Mouse (Mus musculus): ENCODE measurements around the gene Vamp2. TPM values are rescaled to one million over a fixed set of nuclear protein-coding genes. Genes with fewer than 3 reads are reported as not detected.

The Vamp2 gene
- polyA plus RNA-seq, 1 experiment: 51.8 TPM

DNA sequence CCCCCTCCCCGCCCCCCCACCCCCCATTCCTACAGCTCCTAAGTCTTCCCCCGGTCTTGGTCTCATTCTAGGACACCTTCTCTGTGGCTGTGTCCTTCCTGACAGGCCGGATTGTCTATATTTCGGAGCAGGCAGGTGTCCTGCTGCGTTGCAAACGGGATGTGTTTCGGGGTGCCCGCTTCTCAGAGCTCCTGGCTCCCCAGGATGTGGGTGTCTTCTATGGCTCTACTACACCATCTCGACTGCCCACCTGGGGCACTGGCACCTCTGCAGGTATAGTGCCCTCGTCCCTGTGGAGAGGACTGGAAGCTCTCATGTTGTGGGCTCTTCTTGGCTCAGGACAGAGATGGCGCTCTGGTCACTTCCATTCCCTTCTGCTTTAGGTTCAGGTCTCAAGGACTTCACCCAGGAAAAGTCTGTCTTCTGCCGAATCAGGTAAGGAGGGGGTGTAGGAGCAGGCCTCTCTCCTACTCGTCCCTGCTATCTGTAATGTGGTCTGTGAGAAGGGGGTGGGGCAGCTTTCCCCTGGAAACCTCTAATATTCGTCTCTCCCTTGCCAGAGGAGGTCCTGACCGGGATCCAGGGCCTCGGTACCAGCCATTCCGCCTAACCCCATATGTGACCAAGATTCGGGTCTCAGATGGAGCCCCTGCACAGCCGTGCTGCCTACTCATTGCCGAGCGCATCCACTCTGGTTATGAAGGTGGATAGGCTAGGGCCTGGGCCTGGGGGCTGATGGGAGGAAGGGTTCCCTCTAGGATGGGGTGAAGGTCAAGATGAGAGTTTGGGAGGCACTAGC is 13.5 kb downstream of the Vamp2 start:
- H3K27me3 ChIP-seq (ENCODE audit: control insufficient read depth, insufficient read depth, insufficient read length): no peaks in the 10 kb centered on the region
- peak overlapping the region; percentile 30 for H3K4me2 ChIP-seq (ENCODE audit: low read depth)
- no peak overlapping the region for H3ac ChIP-seq (ENCODE audit: control insufficient read depth, insufficient read length)
- no peak overlapping the region for H3K4me3 ChIP-seq
- TF ChIP-seq MYOG (IDR thresholded peaks at IDR 0.05; ENCODE audit: control insufficient read depth in 1 of 3, insufficient read depth in 1 of 3, insufficient read length in 2 of 3, low read depth in 2 of 3) (no peak), E2F4 (IDR thresholded peaks at IDR 0.05; ENCODE audit: insufficient read depth) (no peak), TCF12 (IDR thresholded peaks at IDR 0.05; ENCODE audit: insufficient read depth, poor library complexity, severe bottlenecking) (no peak), MAX (IDR thresholded peaks at IDR 0.05; ENCODE audit: low read depth) (no peak), SRF (IDR thresholded peaks at IDR 0.05; ENCODE audit: control insufficient read depth, insufficient read length, low read depth) (no peak)
- H3K79me2 ChIP-seq (ENCODE audit: control insufficient read depth, insufficient read depth): peaks cover 10% of the 10 kb centered on the region
- peaks cover 34% of the 10 kb centered on the region for H3K36me3 ChIP-seq (ENCODE audit: control insufficient read depth, insufficient read depth)

DNA sequence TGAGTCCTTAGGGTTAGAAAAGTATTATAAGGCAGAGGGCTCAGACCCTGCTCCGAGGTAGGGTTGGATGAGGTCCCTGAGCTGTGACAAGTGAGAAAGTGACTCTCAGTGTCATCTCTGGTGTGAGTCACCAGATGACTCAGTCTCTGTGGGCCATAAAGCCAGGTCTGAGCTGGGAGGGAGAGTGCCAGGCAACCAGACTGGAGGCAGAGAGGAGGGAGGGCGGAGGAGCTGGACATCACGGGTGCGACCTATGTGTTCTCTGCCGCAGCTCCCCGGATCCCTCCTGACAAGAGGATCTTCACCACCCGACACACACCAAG is 14.1 kb downstream of the Vamp2 start:
- Histone ChIP-seq H3ac (ENCODE audit: control insufficient read depth, insufficient read length) (no peak overlapping the region), H3K36me3 (ENCODE audit: control insufficient read depth, insufficient read depth) (peaks cover 34% of the 10 kb centered on the region), H3K4me3 (no peak overlapping the region), H3K4me2 (ENCODE audit: low read depth) (peak overlapping the region; percentile 30), H3K27me3 (ENCODE audit: control insufficient read depth, insufficient read depth, insufficient read length) (no peaks in the 10 kb centered on the region), H3K79me2 (ENCODE audit: control insufficient read depth, insufficient read depth) (peaks cover 10% of the 10 kb centered on the region)
- TF ChIP-seq POLR2A (IDR thresholded peaks at IDR 0.05; ENCODE audit: insufficient read length, low read depth) (no peak), MYOD1 (IDR thresholded peaks at IDR 0.05; ENCODE audit: control insufficient read depth in 1 of 3, insufficient read length in 2 of 3, low read depth in 2 of 3) (no peak), REST (IDR thresholded peaks at IDR 0.05; ENCODE audit: insufficient read depth, insufficient read length) (no peak), TCF12 (IDR thresholded peaks at IDR 0.05; ENCODE audit: insufficient read depth, poor library complexity, severe bottlenecking) (no peak), POLR2AphosphoS2 (IDR thresholded peaks at IDR 0.05; ENCODE audit: insufficient read length, low read depth) (no peak), MYOG (IDR thresholded peaks at IDR 0.05; ENCODE audit: control insufficient read depth in 1 of 3, insufficient read depth in 1 of 3, insufficient read length in 2 of 3, low read depth in 2 of 3) (no peak), USF1 (IDR thresholded peaks at IDR 0.05; ENCODE audit: low read depth) (no peak), TCF3 (IDR thresholded peaks at IDR 0.05; ENCODE audit: insufficient read length, low read depth) (no peak), E2F4 (IDR thresholded peaks at IDR 0.05; ENCODE audit: insufficient read depth) (no peak), MAX (IDR thresholded peaks at IDR 0.05; ENCODE audit: low read depth) (no peak), SRF (IDR thresholded peaks at IDR 0.05; ENCODE audit: control insufficient read depth, insufficient read length, low read depth) (no peak), CEBPB (IDR thresholded peaks at IDR 0.05; ENCODE audit: insufficient read depth, poor library complexity, severe bottlenecking) (no peak)

DNA sequence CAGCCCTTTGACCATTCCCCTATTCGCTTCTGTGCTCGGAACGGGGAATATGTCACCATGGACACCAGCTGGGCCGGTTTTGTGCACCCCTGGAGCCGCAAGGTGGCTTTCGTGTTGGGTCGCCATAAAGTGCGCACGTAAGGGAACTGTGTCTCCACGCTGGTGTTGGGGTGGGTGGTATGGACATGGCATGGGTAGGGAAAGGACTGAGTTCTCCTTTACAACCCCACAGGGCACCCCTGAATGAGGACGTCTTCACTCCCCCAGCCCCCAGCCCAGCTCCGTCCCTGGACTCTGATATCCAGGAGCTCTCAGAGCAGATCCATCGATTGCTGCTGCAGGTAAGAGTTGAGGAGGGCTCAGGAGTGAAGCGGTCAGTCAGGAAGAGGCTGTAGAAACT is 14.8 kb downstream of the Vamp2 start:
- H3K4me2 ChIP-seq (ENCODE audit: low read depth): no peak overlapping the region
- no peak overlapping the region for H3K4me3 ChIP-seq
- peaks cover 10% of the 10 kb centered on the region for H3K79me2 ChIP-seq (ENCODE audit: control insufficient read depth, insufficient read depth)
- H3K27me3 ChIP-seq (ENCODE audit: control insufficient read depth, insufficient read depth, insufficient read length): no peaks in the 10 kb centered on the region
- no peak overlapping the region for H3ac ChIP-seq (ENCODE audit: control insufficient read depth, insufficient read length)
- TF ChIP-seq REST (IDR thresholded peaks at IDR 0.05; ENCODE audit: insufficient read depth, insufficient read length): no peak
- TF ChIP-seq TCF3 (IDR thresholded peaks at IDR 0.05; ENCODE audit: insufficient read length, low read depth): no peak
- no peak for TF ChIP-seq TCF12 (IDR thresholded peaks at IDR 0.05; ENCODE audit: insufficient read depth, poor library complexity, severe bottlenecking)
- TF ChIP-seq MYOD1 (IDR thresholded peaks at IDR 0.05; ENCODE audit: control insufficient read depth in 1 of 3, insufficient read length in 2 of 3, low read depth in 2 of 3): no peak
- no peak for TF ChIP-seq POLR2A (IDR thresholded peaks at IDR 0.05; ENCODE audit: insufficient read length, low read depth)
- no peak for TF ChIP-seq E2F4 (IDR thresholded peaks at IDR 0.05; ENCODE audit: insufficient read depth)
- TF ChIP-seq MAX (IDR thresholded peaks at IDR 0.05; ENCODE audit: low read depth): no peak
- TF ChIP-seq CEBPB (IDR thresholded peaks at IDR 0.05; ENCODE audit: insufficient read depth, poor library complexity, severe bottlenecking): no peak
- TF ChIP-seq POLR2AphosphoS2 (IDR thresholded peaks at IDR 0.05; ENCODE audit: insufficient read length, low read depth): no peak
- H3K36me3 ChIP-seq (ENCODE audit: control insufficient read depth, insufficient read depth): peaks cover 36% of the 10 kb centered on the region

DNA sequence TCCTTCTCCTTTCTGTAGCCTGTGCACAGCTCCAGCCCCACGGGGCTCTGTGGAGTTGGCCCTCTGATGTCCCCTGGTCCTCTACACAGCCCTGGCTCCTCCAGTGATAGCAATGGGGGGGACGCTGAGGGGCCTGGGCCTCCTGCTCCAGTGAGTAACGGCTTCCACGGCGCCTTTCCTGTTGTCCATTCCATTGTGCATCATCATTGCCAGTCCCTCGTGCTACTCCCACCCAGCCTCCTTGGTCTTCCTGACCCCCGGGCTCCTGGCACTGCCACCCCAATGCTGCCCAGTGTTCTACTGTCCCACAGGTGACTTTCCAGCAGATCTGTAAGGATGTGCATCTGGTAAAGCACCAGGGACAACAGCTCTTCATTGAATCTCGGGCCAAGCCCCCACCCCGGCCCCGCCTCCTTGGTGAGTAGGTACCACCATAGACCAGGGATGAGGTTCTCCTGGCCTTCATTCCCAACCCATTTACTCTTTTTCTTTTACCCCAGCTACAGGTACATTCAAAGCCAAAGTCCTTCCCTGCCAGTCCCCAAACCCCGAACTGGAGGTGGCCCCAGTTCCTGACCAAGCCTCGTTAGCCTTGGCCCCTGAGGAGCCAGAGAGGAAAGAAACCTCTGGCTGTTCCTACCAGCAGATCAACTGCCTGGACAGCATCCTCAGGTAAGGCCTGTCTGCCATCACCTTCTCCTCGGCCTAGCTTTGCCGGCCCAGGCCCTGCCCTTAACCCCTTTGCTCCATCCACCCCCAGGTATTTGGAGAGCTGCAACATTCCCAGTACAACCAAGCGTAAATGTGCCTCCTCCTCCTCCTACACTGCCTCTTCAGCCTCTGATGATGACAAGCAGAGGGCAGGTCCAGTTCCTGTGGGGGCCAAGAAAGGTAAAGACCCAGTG is 15.5 kb downstream of the Vamp2 start:
- Histone ChIP-seq H3K27me3 (ENCODE audit: control insufficient read depth, insufficient read depth, insufficient read length) (no peaks in the 10 kb centered on the region), H3ac (ENCODE audit: control insufficient read depth, insufficient read length) (no peak overlapping the region), H3K36me3 (ENCODE audit: control insufficient read depth, insufficient read depth) (peaks cover 40% of the 10 kb centered on the region), H3K4me2 (ENCODE audit: low read depth) (no peak overlapping the region), H3K79me2 (ENCODE audit: control insufficient read depth, insufficient read depth) (peaks cover 10% of the 10 kb centered on the region), H3K4me3 (no peak overlapping the region)
- no peak for TF ChIP-seq POLR2AphosphoS2 (IDR thresholded peaks at IDR 0.05; ENCODE audit: insufficient read length, low read depth)
- no peak for TF ChIP-seq E2F4 (IDR thresholded peaks at IDR 0.05; ENCODE audit: insufficient read depth)
- TF ChIP-seq REST (IDR thresholded peaks at IDR 0.05; ENCODE audit: insufficient read depth, insufficient read length): no peak
- TF ChIP-seq TCF12 (IDR thresholded peaks at IDR 0.05; ENCODE audit: insufficient read depth, poor library complexity, severe bottlenecking): no peak
- no peak for TF ChIP-seq TCF3 (IDR thresholded peaks at IDR 0.05; ENCODE audit: insufficient read length, low read depth)
- no peak for TF ChIP-seq MYOG (IDR thresholded peaks at IDR 0.05; ENCODE audit: control insufficient read depth in 1 of 3, insufficient read depth in 1 of 3, insufficient read length in 2 of 3, low read depth in 2 of 3)
- TF ChIP-seq MYOD1 (IDR thresholded peaks at IDR 0.05; ENCODE audit: control insufficient read depth in 1 of 3, insufficient read length in 2 of 3, low read depth in 2 of 3): no peak
- no peak for TF ChIP-seq CEBPB (IDR thresholded peaks at IDR 0.05; ENCODE audit: insufficient read depth, poor library complexity, severe bottlenecking)
- TF ChIP-seq SRF (IDR thresholded peaks at IDR 0.05; ENCODE audit: control insufficient read depth, insufficient read length, low read depth): no peak
- no peak for TF ChIP-seq MAX (IDR thresholded peaks at IDR 0.05; ENCODE audit: low read depth)
